Mouse (Mus musculus) MEL (cell line): ENCODE measurements around the gene Decr2. TPM values are rescaled to one million over a fixed set of nuclear protein-coding genes. Genes with fewer than 3 reads are reported as not detected.

Experiments used
- DNase-seq: peaks from one replicate; pipeline ENCODE4 v3.0.0; 2011; ENCODE audit warnings: low read depth, low spot score
- H3K27ac ChIP-seq: 2 replicates; pipeline ENCODE4 v1.5.1; 2012; ENCODE audit warnings: low read depth, mild to moderate bottlenecking, control low read depth, low read length, moderate library complexity; ENCODE audit not compliant: control insufficient read depth
- H3K27me3 ChIP-seq, 2 experiments: fragments of 150-350 bp in 1 of 2; sonication (generic) in 1 of 2; 2 replicates each; pipeline ENCODE4 v1.6.1; 2012; ENCODE audit warnings: low read length in 2 of 2, mild to moderate bottlenecking in 2 of 2, improper control_type of control experiment in 1 of 2, moderate library complexity in 1 of 2; ENCODE audit not compliant: insufficient read depth in 2 of 2, control insufficient read depth in 1 of 2
- H3K36me3 ChIP-seq, 2 experiments: 2 replicates each; pipeline ENCODE4 v1.6.1; 2012 to 2014; ENCODE audit warnings: low read length in 2 of 2, improper control_type of control experiment in 1 of 2, inconsistent platforms in 1 of 2, mild to moderate bottlenecking in 1 of 2; ENCODE audit not compliant: insufficient read depth in 2 of 2, control insufficient read depth in 1 of 2
- H3K4me1 ChIP-seq, 2 experiments: fragments of 150-350 bp in 1 of 2; sonication (generic) in 1 of 2; 2 replicates each; pipeline ENCODE4 v1.6.1; 2012; ENCODE audit warnings: low read length in 2 of 2, improper control_type of control experiment in 1 of 2, mild to moderate bottlenecking in 1 of 2; ENCODE audit not compliant: insufficient read depth in 2 of 2, control insufficient read depth in 1 of 2
- H3K4me3 ChIP-seq, 2 experiments: fragments of 150-350 bp in 1 of 2; sonication (generic) in 1 of 2; 2 replicates each; pipeline ENCODE4 v1.5.1; 2012; ENCODE audit warnings: low read depth in 2 of 2, low read length in 2 of 2, mild to moderate bottlenecking in 2 of 2, moderate library complexity in 2 of 2, control low read depth in 1 of 2, improper control_type of control experiment in 1 of 2; ENCODE audit not compliant: control insufficient read depth in 1 of 2, insufficient read depth in 1 of 2
- H3K79me2 ChIP-seq: 2 replicates; pipeline ENCODE4 v1.6.1; 2012; ENCODE audit warnings: mild to moderate bottlenecking, low read length, moderate library complexity; ENCODE audit not compliant: control insufficient read depth, poor library complexity, insufficient read depth
- H3K9ac ChIP-seq: 2 replicates; pipeline ENCODE4 v1.6.1; 2012; ENCODE audit warnings: low read depth, mild to moderate bottlenecking, control low read depth, low read length, moderate library complexity; ENCODE audit not compliant: control insufficient read depth, poor library complexity, severe bottlenecking
- H3K9me3 ChIP-seq: fragments of 150-350 bp; sonication (generic); replicated peaks from 2 replicates; pipeline ENCODE4 v1.6.1; 2012; ENCODE audit warnings: mild to moderate bottlenecking, low read length, improper control_type of control experiment, moderate library complexity; ENCODE audit not compliant: insufficient read depth
- CHD2 ChIP-seq: IDR thresholded peaks from 2 replicates; pipeline ENCODE4 v1.6.1; 2011; ENCODE audit warnings: low read length, improper control_type of control experiment
- CTCF ChIP-seq, 3 experiments: IDR thresholded peaks in 2 of 3; conservative IDR thresholded peaks in 1 of 3; 2 replicates each; pipeline ENCODE4 v1.5.1; 2011 to 2012; ENCODE audit warnings: low read length in 3 of 3, low read depth in 2 of 3, mild to moderate bottlenecking in 2 of 3, improper control_type of control experiment in 1 of 3, inconsistent platforms in 1 of 3, mixed read lengths in 1 of 3, moderate library complexity in 1 of 3; ENCODE audit not compliant: control insufficient read depth in 1 of 3, insufficient read depth in 1 of 3, poor library complexity in 1 of 3, severe bottlenecking in 1 of 3
- ELF1 ChIP-seq: IDR thresholded peaks from 2 replicates; pipeline ENCODE4 v1.6.1; 2014; ENCODE audit warnings: low read depth, mild to moderate bottlenecking, inconsistent platforms, low read length, improper control_type of control experiment, moderate library complexity
- EP300 ChIP-seq, 2 experiments: IDR thresholded peaks; 2 replicates each; pipeline ENCODE4 v1.6.1; 2011; ENCODE audit warnings: improper control_type of control experiment in 2 of 2, low read length in 2 of 2, low read depth in 1 of 2, mild to moderate bottlenecking in 1 of 2
- ETS1 ChIP-seq: IDR thresholded peaks from 2 replicates; pipeline ENCODE4 v1.6.1; 2012; ENCODE audit warnings: low read depth, mild to moderate bottlenecking, inconsistent platforms, low read length, improper control_type of control experiment, moderate library complexity
- GATA1 ChIP-seq: IDR thresholded peaks from 2 replicates; pipeline ENCODE4 v1.6.1; 2011; ENCODE audit warnings: low read depth, low read length, improper control_type of control experiment
- HCFC1 ChIP-seq: IDR thresholded peaks from 2 replicates; pipeline ENCODE4 v1.6.1; 2012; ENCODE audit warnings: low read depth, mild to moderate bottlenecking, inconsistent platforms, low read length, improper control_type of control experiment, moderate library complexity
- JUND ChIP-seq: IDR thresholded peaks from 2 replicates; pipeline ENCODE4 v1.6.1; 2011; ENCODE audit warnings: low read depth, mild to moderate bottlenecking, improper control_type of control experiment, low read length
- MAFK ChIP-seq: IDR thresholded peaks from 2 replicates; pipeline ENCODE4 v1.6.1; 2011; ENCODE audit warnings: low read depth, mild to moderate bottlenecking, low read length, improper control_type of control experiment, borderline replicate concordance
- MYB ChIP-seq: IDR thresholded peaks from 2 replicates; pipeline ENCODE4 v1.6.1; 2011; ENCODE audit warnings: mild to moderate bottlenecking, low read depth, low read length, improper control_type of control experiment
- NRF1 ChIP-seq: IDR thresholded peaks from 2 replicates; pipeline ENCODE4 v1.6.1; 2014; ENCODE audit warnings: low read depth, mild to moderate bottlenecking, inconsistent platforms, low read length, improper control_type of control experiment, moderate library complexity; ENCODE audit not compliant: poor library complexity, insufficient read depth, severe bottlenecking
- POLR2A ChIP-seq, 2 experiments: IDR thresholded peaks; 2 replicates each; pipeline ENCODE4 v1.6.1; 2011 to 2012; ENCODE audit warnings: low read length in 2 of 2, mild to moderate bottlenecking in 2 of 2, control low read depth in 1 of 2, improper control_type of control experiment in 1 of 2, low read depth in 1 of 2, moderate library complexity in 1 of 2; ENCODE audit not compliant: control insufficient read depth in 1 of 2, insufficient read depth in 1 of 2, poor library complexity in 1 of 2
- RAD21 ChIP-seq: IDR thresholded peaks from 2 replicates; pipeline ENCODE4 v1.6.1; 2011; ENCODE audit warnings: mild to moderate bottlenecking, low read depth, low read length, improper control_type of control experiment
- TBP ChIP-seq: IDR thresholded peaks from 2 replicates; pipeline ENCODE4 v1.8.0; 2011; ENCODE audit warnings: low read depth, low read length, improper control_type of control experiment
- ZC3H11A ChIP-seq: IDR thresholded peaks from 2 replicates; pipeline ENCODE4 v1.6.1; 2012; ENCODE audit warnings: low read depth, mild to moderate bottlenecking, inconsistent platforms, low read length, improper control_type of control experiment
- ZKSCAN1 ChIP-seq: IDR thresholded peaks from 2 replicates; pipeline ENCODE4 v1.6.1; 2012; ENCODE audit warnings: low read depth, mild to moderate bottlenecking, inconsistent platforms, low read length, improper control_type of control experiment, moderate library complexity
- ZMIZ1 ChIP-seq: IDR thresholded peaks from 2 replicates; pipeline ENCODE4 v1.6.1; 2012; ENCODE audit warnings: low read depth, mild to moderate bottlenecking, inconsistent platforms, low read length, improper control_type of control experiment, moderate library complexity
- polyA plus RNA-seq, 2 experiments: library from polyadenylated mRNA; stranded (reverse) in 1 of 2; unstranded in 1 of 2; fragments of >175 nt in 1 of 2; fragments of >200 nt in 1 of 2; gene quantifications; 2 replicates each; pipeline versions ENCODE4 v1.2.1 to v1.2.4; 2012; ENCODE audit warnings: low replicate concordance in 2 of 2, low read depth in 1 of 2; ENCODE audit not compliant: insufficient read length in 2 of 2, insufficient read depth in 1 of 2, missing spikeins in 1 of 2
- total RNA-seq: library from RNA; depleted of rRNA; stranded (reverse); fragments of 300-350 nt; gene quantifications from 2 replicates; pipeline ENCODE4 v1.2.3, GENCODE M21; 2012

Decr2 gene
- total and polyA plus RNA-seq, 3 experiments, result 6.5 to 11.3 TPM; not detected in 1

GRCm38 (mm10) chr17:26101478-26101877 lies 11.3 kb upstream of the Decr2 start:
- Histone ChIP-seq H3K4me3 (no peak overlapping the region), H3K9me3 (no peaks in the 10 kb centered on the region), H3K79me2 (no peaks in the 10 kb centered on the region), H3K27ac (no peak overlapping the region), H3K9ac (no peak overlapping the region), H3K36me3 (peaks cover 0 to 11% of the 10 kb centered on the region in 2 experiments; a peak in 2 of 4 replicates), H3K4me1 (peaks cover 2 to 10% of the 10 kb centered on the region in 2 experiments)
- peak; percentile 62 for DNase-seq
- TF ChIP-seq EP300 (IDR thresholded peaks at IDR 0.05; ENCODE audit: low read depth in 1 of 2, low read length in 2 of 2) (0 out of 4 replicates have a peak, but pooled peaks of 1 of the 2 experiments have one; percentile 10), NRF1 (no peak), MAFK (peak; percentile 26; the same call in 1 of the 2 replicates)
- TF ChIP-seq, all 39 proteins: peak for 2
- H3K27me3 ChIP-seq, result no peaks in the 10 kb centered on the region

- H3K9me3 ChIP-seq, result no peaks in the 10 kb centered on the region
- peaks cover 0 to 5% of the 10 kb centered on the region in 2 experiments; a peak in 2 of 4 replicates for H3K4me1 ChIP-seq
- H3K79me2 ChIP-seq, result peaks cover under 1% of the 10 kb centered on the region; the same call in 1 of the 2 replicates
- DNase-seq, result no peak
- no peak overlapping the region for H3K9ac ChIP-seq
- H3K27me3 ChIP-seq, result no peaks in the 10 kb centered on the region
- H3K36me3 ChIP-seq, result peaks cover 0 to 10% of the 10 kb centered on the region in 2 experiments; a peak in 2 of 4 replicates
- no peak overlapping the region for H3K27ac ChIP-seq
- TF ChIP-seq TBP (no peak), ELF1 (no peak), CTCF (IDR thresholded peaks at IDR 0.05 in 2 of 3, conservative IDR thresholded peaks at IDR 0.05 in 1 of 3; ENCODE audit: control insufficient read depth in 1 of 3, insufficient read depth in 1 of 3, low read depth in 2 of 3, low read length in 3 of 3, poor library complexity in 1 of 3, severe bottlenecking in 1 of 3) (no peak), CHD2 (no peak), GATA1 (no peak), ETS1 (no peak), ZKSCAN1 (no peak), ZC3H11A (no peak), POLR2A (IDR thresholded peaks at IDR 0.05; ENCODE audit: control insufficient read depth in 1 of 2, insufficient read depth in 1 of 2, low read depth in 1 of 2, low read length in 2 of 2, poor library complexity in 1 of 2) (no peak), MYB (no peak), JUND (no peak), HCFC1 (no peak), ZMIZ1 (no peak), RAD21 (no peak), NRF1 (no peak)
- H3K4me3 ChIP-seq, result no peak overlapping the region
Observed at GRCm38 (mm10) chr17:26100166-26100565, 10.0 kb upstream of the Decr2 start.
